Mouse (Mus musculus) CD8-positive naive resting alpha-beta T cell, adult 2 months (primary cell): ENCODE data around the gene Cyp26b1.

Source experiments
- DNase-seq, 2 experiments: peaks; one replicate each; pipeline ENCODE4 v3.0.0; 2022; ENCODE audit warnings: low read depth in 2 of 2, low spot score in 2 of 2

Cyp26b1 gene

DNA sequence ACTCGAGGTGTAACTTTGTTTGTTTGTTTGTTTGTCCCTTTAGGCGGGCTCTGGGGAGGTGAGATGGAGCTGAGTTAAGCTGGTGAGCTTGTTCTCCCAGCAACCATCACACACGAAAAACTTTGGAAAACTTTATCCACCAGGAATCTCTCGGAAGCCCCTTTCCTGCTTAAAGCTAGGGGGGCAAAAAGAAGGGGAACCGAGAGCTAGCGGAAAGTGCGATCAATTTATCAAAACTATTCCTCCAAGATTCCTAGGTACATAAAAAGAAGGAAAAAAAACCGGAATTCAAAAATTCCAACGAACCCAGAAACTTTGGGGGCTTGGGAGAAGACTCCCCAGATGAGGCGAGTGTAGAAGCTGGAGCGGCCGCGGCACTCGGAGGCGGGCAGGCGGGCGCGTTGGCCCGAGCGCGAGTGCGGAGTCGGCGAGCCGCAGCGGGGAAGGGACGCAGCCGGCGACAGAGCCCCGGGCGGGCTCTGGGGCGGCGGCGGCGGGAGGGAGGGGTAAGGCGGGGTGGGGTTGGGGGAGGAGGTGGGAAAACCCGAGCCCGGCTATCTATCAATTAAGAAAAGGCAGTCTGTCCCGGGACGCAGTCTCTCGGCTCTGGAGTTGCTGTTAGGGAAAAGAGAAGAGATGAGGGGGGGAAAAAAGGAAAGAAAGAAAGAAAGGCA, 5.3 kb downstream of the Cyp26b1 start:
- DNase-seq: no peak

GRCm38 (mm10) chr6:84587471-84588101, 6.1 kb downstream of the Cyp26b1 start:
- DNase-seq: no peak

DNA sequence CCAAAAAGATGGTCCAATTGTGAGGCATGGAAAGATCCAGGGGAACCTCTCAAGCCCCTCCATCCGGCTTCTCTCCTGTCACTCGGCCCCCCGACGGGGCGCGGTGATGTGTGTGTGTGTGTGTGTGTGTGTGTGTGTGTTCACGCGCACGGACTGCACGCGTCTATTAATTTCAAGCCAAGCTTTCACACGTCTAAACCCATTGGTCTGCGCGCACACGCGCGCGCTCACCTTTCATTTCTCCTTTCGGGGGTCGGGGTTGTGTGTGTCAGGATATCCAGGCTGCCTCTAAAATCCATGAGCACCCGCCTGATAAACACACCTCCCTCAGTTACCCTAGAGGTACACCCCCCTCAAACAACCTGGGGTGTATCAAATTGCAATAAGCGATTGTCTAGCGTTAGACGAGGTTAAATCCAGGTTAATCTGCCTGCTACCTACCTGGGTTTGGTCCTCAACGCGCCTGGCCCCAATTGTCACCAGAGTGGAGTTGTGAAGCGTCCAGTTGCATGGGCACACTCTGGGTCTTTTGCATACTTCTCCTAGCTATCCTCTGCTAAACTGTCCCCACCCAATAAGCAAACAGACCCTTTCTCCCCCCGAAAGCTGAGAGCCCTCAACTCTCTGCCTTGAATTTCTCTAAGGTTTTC, 7.0 kb downstream of the Cyp26b1 start:
- no peak for DNase-seq

DNA sequence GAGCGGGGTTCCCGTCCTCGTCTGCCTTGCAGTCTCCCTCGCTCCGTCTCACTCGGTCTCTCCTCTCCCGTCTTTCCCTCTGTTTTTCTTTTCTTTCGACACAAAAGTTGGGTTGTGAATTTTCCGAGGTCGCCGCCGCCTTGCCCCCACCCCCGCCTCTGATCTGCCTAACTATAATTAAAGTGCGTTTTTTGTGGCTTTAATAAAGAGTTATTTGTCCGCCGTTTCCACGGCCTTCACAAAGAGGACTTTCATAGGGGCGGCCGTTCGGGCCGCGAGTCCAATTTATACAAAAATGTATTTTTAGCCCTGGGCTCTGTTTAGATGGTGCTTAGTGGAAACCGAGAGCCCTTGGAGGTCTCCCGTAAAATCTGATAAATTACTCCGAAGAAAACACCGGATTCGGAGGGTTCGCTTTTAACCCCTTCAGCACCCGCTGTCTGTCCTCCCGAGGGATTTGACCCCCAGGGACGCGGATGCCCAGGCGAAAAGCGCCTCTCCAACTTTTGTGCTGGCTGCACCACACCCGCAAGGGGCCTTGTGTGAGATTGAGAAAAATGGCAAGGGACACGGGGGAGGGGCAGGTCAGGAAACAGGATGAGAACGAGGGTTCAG, 7.9 kb downstream of the Cyp26b1 start:
- DNase-seq: no peak

DNA sequence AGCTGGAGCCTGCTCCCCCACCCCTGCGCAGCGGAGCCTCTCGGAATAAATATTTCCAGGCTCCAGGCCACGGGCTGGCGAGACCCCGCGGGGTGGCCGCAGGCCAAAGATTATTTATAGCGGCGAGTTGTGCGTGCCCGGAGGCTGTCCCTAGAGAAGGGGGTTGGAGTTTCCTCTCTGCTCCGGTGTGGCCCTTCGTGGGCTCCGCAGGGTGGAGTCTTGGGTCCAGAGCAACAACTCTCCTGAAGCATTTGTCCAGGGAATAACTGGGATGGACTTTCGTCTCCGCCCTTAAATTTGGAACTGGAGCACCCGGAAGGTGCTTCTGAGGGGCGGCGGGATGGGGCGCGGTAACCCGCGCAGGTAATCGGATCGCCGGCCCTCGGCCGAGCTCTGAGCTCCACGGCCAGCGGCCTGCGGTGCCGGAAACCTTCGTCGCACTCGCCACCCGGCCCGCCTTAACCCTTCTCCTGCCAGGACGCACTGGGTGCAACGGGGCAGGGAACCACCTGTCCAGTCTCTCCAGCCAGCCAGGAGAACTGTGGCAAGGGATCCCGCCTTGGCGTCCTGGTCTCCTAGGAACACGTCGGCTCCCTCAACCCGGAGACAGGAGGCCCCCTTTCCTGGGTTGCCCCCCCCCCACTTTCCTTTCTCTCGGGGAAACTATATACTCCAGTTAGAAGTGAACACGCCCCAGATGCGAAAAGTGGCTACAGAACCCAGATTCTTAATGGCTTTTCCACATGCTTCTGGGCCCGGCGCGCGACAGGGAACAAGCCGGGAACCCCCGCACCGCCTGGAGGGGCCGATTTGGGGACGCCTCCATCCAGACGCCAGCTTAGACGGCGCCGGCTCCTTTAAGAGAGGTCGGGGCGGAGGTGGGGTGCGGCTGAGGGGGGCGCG, 8.7 kb downstream of the Cyp26b1 start:
- DNase-seq: no peak

DNA sequence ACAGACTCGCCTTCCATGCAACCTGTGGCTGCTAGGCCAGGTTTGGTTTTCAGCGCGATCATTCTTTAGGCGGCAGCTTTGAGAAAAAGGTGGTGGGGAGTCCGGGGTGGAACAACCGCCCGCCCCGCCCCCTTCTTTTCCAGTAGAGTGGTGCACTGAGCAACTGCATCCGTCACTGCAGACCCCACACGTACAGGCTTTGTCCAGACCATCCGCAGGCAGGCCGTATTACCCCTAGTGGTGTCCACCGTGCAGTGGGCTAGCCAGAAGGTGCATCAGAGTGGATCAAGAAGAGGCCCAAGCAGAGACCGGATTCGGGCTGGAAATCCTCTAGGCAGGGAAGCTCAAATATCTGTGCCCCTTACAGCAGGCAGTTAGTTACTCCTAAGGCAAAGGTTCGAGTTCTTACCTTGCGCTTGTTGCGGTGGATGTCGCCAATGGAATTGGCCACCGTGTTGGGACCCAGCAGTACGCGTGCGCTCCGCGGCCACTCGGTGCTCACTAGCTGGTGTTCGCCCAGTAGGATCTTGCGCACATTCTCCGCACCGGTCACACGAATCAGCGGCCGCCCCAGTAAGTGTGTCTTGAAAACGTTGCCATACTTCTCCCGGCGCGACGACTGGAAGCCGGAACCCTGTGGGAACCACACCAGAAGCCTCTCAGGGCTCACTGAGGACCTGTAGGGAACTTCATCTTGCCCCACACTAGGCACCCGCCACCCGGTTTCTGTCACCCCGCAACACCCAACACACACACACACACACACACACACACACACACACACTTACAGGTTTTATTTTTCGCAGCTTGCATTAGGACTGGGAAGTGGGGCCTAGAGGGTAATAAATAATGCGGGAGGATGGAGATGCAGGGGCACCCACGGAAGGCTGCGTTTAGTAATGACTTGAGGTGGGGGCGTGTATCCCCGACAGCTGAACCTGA, 9.6 kb downstream of the Cyp26b1 start:
- no peak for DNase-seq

DNA sequence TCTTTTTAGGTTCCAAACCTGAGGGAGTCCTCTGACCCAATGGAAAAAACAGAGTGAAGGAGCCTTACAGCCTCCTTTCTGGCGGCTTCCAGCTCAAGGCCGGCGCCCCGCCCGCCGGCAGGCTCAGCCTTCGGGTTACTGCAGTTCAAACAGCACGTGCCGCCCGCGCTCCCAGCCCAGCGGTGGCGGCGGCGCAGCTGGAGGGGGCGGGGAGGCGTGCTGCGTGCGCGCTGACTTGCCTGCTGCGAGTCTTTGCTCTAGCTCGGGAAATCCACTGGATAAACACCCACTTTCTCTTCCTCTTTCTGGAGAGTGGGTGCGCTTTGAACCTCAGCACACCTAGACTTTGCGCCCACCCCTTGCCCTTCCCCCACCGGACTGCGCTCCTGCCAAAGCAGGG, 10.3 kb downstream of the Cyp26b1 start:
- no peak for DNase-seq

- DNase-seq: no peak
Observed at GRCm38 (mm10) chr6:84582826-84583225, 10.9 kb downstream of the Cyp26b1 start.

DNA sequence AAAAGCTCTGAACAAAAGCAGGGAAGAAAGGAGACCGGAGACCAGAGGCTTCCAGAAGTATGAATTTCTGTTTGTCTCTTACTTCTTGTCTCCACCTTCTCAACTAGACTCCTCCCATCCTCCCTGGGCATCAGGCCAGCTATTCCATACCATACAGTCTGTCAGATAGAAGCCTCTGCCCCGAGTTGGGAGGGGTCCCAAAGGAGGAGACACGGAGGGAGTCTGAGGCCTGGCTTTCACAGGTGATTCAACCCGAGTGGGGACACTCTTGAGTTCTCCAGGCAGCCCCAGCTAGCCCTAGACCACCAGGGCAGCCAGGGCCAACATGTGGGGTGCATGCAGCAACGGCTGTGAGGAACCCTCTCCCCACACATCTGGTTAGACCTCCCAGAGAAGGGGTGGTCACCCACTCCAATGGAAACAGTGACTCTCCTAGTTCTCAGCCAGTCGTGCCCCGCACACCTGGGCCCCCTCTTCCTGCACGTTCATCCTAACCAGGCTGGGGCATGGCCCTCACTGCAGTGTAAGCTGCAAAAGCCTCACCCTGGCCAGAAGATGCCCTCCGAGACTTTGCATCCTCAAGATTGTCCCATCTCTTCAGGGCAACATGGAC, 11.8 kb downstream of the Cyp26b1 start:
- no peak for DNase-seq

DNA sequence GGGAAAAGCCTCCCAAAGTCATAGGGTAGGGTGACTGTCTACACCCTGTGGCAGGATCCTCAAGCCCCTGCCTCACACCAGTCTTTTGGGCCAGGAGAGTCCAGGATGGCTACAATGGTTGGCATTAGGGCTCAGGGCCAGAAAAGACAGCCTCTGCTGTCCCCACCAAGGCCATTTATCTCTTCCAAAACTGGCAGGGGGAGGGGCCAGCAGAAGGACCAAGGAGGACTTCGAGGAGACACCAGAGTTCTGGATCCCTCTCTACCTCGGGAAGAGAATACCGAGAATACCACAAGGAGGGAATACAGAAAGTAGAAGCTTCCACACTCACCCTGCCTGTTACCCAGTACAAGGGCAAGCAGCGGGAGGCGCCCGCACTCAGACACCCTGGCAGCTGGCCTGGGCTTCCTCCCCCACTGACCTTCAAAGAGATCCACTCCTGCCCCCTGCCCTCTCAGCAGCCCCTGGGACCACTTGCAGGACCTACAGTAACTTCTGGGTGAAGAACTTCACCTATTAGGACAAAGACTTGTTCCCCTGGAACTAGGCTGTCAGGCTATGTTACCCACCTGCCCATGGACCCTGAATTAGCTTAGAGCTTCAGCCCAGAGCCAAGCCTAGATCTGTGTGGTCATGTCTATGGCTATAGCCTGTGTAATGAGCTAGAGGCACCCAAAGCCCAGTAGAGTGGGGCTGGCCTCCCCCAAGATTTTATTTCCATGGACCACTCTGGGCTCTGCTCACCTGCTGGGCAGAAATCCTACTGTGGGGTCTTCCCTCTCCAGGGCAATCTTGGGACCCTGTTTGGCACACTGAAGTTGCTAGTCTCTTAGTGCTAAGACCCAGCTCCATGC, 12.5 kb downstream of the Cyp26b1 start:
- no peak for DNase-seq

GRCm38 (mm10) chr6:84579508-84579907, 14.2 kb downstream of the Cyp26b1 start:
- DNase-seq: no peak

- DNase-seq: no peak
Observed at GRCm38 (mm10) chr6:84578928-84579327, 14.8 kb downstream of the Cyp26b1 start.

- no peak for DNase-seq
Observed at GRCm38 (mm10) chr6:84577898-84578297, 15.8 kb downstream of the Cyp26b1 start.

GRCm38 (mm10) chr6:84573905-84574660, 19.6 kb downstream of the Cyp26b1 start:
- no peak for DNase-seq

DNA sequence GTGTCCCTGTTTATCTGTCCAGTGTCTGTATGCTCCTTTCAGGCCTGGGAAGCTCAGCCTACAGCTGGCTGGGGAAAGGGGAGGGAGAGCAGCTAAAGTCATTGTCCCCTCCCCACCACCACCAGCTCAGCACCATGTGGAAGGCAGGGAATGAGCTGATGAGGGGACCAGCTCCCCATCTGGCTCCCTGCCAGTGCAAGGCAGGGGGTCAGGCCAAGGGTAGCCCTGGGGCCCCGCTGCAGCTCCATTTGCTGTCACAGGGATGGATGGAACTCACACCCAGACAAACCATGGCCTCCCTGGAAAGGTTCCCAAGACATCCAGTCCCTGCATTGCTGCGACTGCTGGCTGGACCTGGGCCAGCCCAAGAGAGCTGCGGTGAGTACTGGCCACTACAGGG, 23.7 kb downstream of the Cyp26b1 start:
- DNase-seq: no peak

GRCm38 (mm10) chr6:84569590-84569989, 24.1 kb downstream of the Cyp26b1 start:
- no peak for DNase-seq

DNA sequence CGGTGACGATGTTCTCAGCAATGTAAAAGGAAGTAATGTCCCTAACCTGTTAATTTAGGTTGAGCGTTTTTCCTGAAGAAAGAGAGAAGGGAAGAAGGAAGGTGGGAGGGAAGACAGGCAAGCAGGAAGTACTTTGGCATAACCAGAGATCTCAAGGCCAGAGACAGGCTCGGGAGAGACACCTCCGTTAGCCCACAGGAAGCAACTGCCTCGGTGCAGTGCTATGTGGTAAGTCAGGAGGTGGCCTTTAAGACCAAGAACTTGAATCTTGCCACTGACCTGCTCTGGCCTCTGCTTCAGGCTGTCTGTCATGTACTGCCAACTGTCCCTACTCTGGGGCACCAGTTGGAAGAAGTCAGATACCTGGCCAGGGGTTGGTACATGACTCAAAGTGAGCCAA, 24.8 kb downstream of the Cyp26b1 start:
- DNase-seq: no peak

- DNase-seq: no peak
Observed at GRCm38 (mm10) chr6:84567696-84568095, 26.0 kb downstream of the Cyp26b1 start.
